Mouse (Mus musculus) lung, embryonic 16.5 days (tissue): ENCODE measurements at regions not wholly inside any gene's neighbourhood (a gene's known extent, or its start where the extent isn't known, plus 50 kb on each side); places are given as distances from the start of the nearest gene placed in this dataset.

Experiments used
- ATAC-seq: fragments of 200-750 bp; cut with Nextera tagmentation; 2 replicates; pipeline ENCODE4 v1.8.0; 2017; ENCODE audit warnings: low read depth, mild to moderate bottlenecking, moderate library complexity
- H3K27ac ChIP-seq: fragments of 300-500 bp; sonication (generic); 2 replicates; pipeline ENCODE4 v1.5.1; 2014; ENCODE audit warnings: mild to moderate bottlenecking, control low read depth, low read length
- H3K27me3 ChIP-seq: fragments of 300-500 bp; sonication (generic); 2 replicates; pipeline ENCODE4 v1.6.1; 2014; ENCODE audit warnings: low read depth, low read length, mixed read lengths; ENCODE audit not compliant: control insufficient read depth, insufficient read depth
- H3K36me3 ChIP-seq: fragments of 300-500 bp; sonication (generic); 2 replicates; pipeline ENCODE4 v1.6.1; 2014; ENCODE audit warnings: low read length; ENCODE audit not compliant: control insufficient read depth, insufficient read depth
- H3K4me1 ChIP-seq: fragments of 300-500 bp; sonication (generic); replicated peaks from 2 replicates; pipeline ENCODE4 v1.6.1; 2014; ENCODE audit warnings: low read length, mixed read lengths; ENCODE audit not compliant: control insufficient read depth, insufficient read depth
- H3K4me2 ChIP-seq: fragments of 300-500 bp; sonication (generic); 2 replicates; pipeline ENCODE4 v1.6.1; 2014; ENCODE audit warnings: low read depth, low read length, control low read depth
- H3K4me3 ChIP-seq: fragments of 300-500 bp; sonication (generic); 2 replicates; pipeline ENCODE4 v1.5.1; 2014; ENCODE audit warnings: mild to moderate bottlenecking, low read length, control low read depth
- H3K9ac ChIP-seq: fragments of 300-500 bp; sonication (generic); 2 replicates; pipeline ENCODE4 v1.6.1; 2014; ENCODE audit warnings: low read length, control low read depth
- H3K9me3 ChIP-seq: fragments of 300-500 bp; sonication (generic); 2 replicates; pipeline ENCODE4 v1.6.1; 2016; ENCODE audit warnings: low read length; ENCODE audit not compliant: control insufficient read depth
- WGBS: fragments of 180-500 bp; shearing (Covaris S2); extraction: QIAGEN DNeasy Blood & Tissue Kit; methylation state at CpG from one replicate; pipeline ENCODE4 v1.1.7; 2014; 5-methylcytosine and 5-hydroxymethylcytosine counted together

- H3K4me1 ChIP-seq, result no peaks in the 10 kb centered on the region
- no peaks in the 10 kb centered on the region for H3K9me3 ChIP-seq
- H3K27ac ChIP-seq, result no peak overlapping the region
- peak; percentile 78 for ATAC-seq
- H3K4me2 ChIP-seq, result no peak overlapping the region
- H3K27me3 ChIP-seq, result no peaks in the 10 kb centered on the region
- no peak overlapping the region for H3K9ac ChIP-seq
- WGBS, result 42% methylated on average over 13 of the region's 13 CpGs
- no peaks in the 10 kb centered on the region for H3K36me3 ChIP-seq
- H3K4me3 ChIP-seq, result no peak overlapping the region
Observed at GRCm38 (mm10) chr2:114853715-114854530, 199.2 kb upstream of the Dph6 start.

GRCm38 (mm10) chr2:114872272-114872671, 217.5 kb upstream of the Dph6 start:
- no peaks in the 10 kb centered on the region for H3K36me3 ChIP-seq
- H3K4me3 ChIP-seq, result no peak overlapping the region
- H3K27ac ChIP-seq, result no peak overlapping the region
- no peak overlapping the region for H3K9ac ChIP-seq
- no peak for ATAC-seq
- no peaks in the 10 kb centered on the region for H3K4me1 ChIP-seq
- H3K9me3 ChIP-seq, result no peaks in the 10 kb centered on the region
- H3K27me3 ChIP-seq, result no peaks in the 10 kb centered on the region
- WGBS, result 43% methylated on average over 7 of the region's 7 CpGs
- H3K4me2 ChIP-seq, result no peak overlapping the region

GRCm38 (mm10) chr2:114873090-114873489, 218.3 kb upstream of the Dph6 start:
- H3K9me3 ChIP-seq, result no peaks in the 10 kb centered on the region
- no peak overlapping the region for H3K4me3 ChIP-seq
- no peak for ATAC-seq
- no peak overlapping the region for H3K9ac ChIP-seq
- H3K4me1 ChIP-seq, result no peaks in the 10 kb centered on the region
- no peaks in the 10 kb centered on the region for H3K27me3 ChIP-seq
- WGBS, result 69% methylated on average over 4 of the region's 4 CpGs
- H3K36me3 ChIP-seq, result no peaks in the 10 kb centered on the region
- H3K27ac ChIP-seq, result no peak overlapping the region
- no peak overlapping the region for H3K4me2 ChIP-seq

GRCm38 (mm10) chr2:114879084-114879483, 224.3 kb upstream of the Dph6 start:
- Histone ChIP-seq H3K4me3 (no peak overlapping the region), H3K27ac (no peak overlapping the region), H3K4me2 (no peak overlapping the region), H3K9me3 (no peaks in the 10 kb centered on the region), H3K9ac (no peak overlapping the region), H3K27me3 (no peaks in the 10 kb centered on the region), H3K4me1 (no peaks in the 10 kb centered on the region), H3K36me3 (no peaks in the 10 kb centered on the region)
- ATAC-seq, result no peak
- WGBS, result 51% methylated on average over 2 of the region's 2 CpGs

GRCm38 (mm10) chr2:114879784-114880183, 225.0 kb upstream of the Dph6 start:
- H3K9me3 ChIP-seq, result no peaks in the 10 kb centered on the region
- WGBS, result 48% methylated on average over 2 of the region's 2 CpGs
- no peaks in the 10 kb centered on the region for H3K4me1 ChIP-seq
- H3K36me3 ChIP-seq, result no peaks in the 10 kb centered on the region
- H3K9ac ChIP-seq, result no peak overlapping the region
- no peaks in the 10 kb centered on the region for H3K27me3 ChIP-seq
- no peak overlapping the region for H3K4me2 ChIP-seq
- ATAC-seq, result peak; percentile 76
- no peak overlapping the region for H3K4me3 ChIP-seq
- no peak overlapping the region for H3K27ac ChIP-seq

- ATAC-seq, result no peak
- Histone ChIP-seq H3K4me1 (no peaks in the 10 kb centered on the region), H3K4me3 (no peak overlapping the region), H3K9ac (no peak overlapping the region), H3K27me3 (no peaks in the 10 kb centered on the region), H3K27ac (no peak overlapping the region), H3K36me3 (no peaks in the 10 kb centered on the region), H3K9me3 (no peaks in the 10 kb centered on the region), H3K4me2 (no peak overlapping the region)
- WGBS, result 89% methylated on average over 2 of the region's 2 CpGs
Observed at GRCm38 (mm10) chr2:114885734-114886260, 231.0 kb upstream of the Dph6 start.

GRCm38 (mm10) chr2:114898812-114899211, 244.0 kb upstream of the Dph6 start:
- WGBS, result 74% methylated on average over 2 of the region's 2 CpGs
- Histone ChIP-seq H3K27me3 (no peaks in the 10 kb centered on the region), H3K4me3 (no peak overlapping the region), H3K4me1 (no peaks in the 10 kb centered on the region), H3K36me3 (no peaks in the 10 kb centered on the region), H3K9ac (no peak overlapping the region), H3K27ac (no peak overlapping the region), H3K9me3 (no peaks in the 10 kb centered on the region), H3K4me2 (no peak overlapping the region)
- ATAC-seq, result no peak

DNA sequence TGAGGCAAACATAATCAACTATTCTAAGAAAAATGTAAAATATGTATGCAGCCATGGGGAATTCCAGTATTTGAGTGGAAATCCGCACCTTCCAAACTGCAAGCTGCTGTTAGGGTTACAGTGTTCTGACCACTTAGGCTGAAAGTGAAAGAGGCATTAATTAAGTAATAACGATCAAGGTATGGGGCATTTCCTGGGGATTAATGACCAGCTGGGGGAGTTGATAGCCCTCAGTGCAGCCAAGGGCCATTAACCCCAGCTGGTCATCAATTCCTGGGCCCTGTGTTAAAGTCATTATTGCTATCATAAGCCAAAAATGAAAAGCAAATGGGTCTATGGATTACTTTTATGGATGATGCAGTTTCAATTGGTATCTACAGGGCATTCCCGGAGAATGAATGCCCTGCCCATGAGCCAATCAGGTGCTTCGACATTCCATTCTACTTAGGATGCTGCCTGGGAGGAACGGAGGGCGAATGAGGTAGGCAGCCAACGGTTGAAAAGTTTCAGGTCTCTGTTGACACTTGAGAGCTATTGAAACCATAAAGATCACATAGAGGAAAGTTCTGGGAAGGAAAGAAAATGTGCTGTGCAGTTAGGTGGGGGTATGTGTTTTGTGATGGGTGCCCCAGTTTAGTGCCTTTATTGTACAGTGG, 257.2 kb upstream of the Dph6 start:
- Histone ChIP-seq H3K9me3 (no peaks in the 10 kb centered on the region), H3K4me3 (no peak overlapping the region), H3K27ac (no peak overlapping the region), H3K36me3 (no peaks in the 10 kb centered on the region), H3K9ac (no peak overlapping the region), H3K4me1 (no peaks in the 10 kb centered on the region), H3K27me3 (no peaks in the 10 kb centered on the region), H3K4me2 (no peak overlapping the region)
- no peak for ATAC-seq
- 69% methylated on average over 7 of the region's 7 CpGs for WGBS

GRCm38 (mm10) chr2:114915025-114915690, 260.4 kb upstream of the Dph6 start:
- WGBS, result 58% methylated on average over 6 of the region's 6 CpGs
- Histone ChIP-seq H3K9ac (no peak overlapping the region), H3K9me3 (no peaks in the 10 kb centered on the region), H3K27ac (no peak overlapping the region), H3K4me3 (no peak overlapping the region), H3K4me2 (no peak overlapping the region), H3K4me1 (no peaks in the 10 kb centered on the region), H3K36me3 (no peaks in the 10 kb centered on the region), H3K27me3 (no peaks in the 10 kb centered on the region)
- peak; percentile 20; the same call in 1 of the 2 replicates for ATAC-seq
